Mouse (Mus musculus): ENCODE data around the gene Gm20388. TPM values are rescaled to one million over a fixed set of nuclear protein-coding genes. Genes with fewer than 3 reads are reported as not detected.

Gene Gm20388
- polyA plus RNA-seq, 1 experiment = 49.7 TPM

DNA sequence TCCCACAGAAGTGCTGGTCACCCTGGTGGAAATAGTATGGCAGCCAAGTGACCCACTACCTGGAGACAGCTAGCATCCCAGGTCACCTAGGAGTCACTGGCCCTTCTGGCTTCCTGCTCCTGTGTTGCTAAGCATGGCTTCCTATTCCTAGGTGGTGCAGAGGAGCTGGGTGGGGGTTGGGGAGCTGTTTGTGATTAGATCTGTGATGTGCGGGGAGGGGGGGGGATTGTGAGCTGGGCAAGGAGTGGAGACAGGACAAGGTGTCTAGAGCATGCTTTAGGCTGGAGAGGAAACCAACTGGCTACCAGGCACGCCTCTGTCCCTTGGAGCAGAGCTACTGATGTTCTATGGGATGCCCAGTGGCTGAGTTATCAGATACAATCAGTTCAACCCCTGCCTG is 561.1 kb downstream of the Gm20388 start:
- Histone ChIP-seq H3K4me1 (ENCODE audit: control insufficient read depth, insufficient read depth, low read length) (no peaks in the 10 kb centered on the region), H3K27me3 (replicated peaks; ENCODE audit: control insufficient read depth, insufficient read depth, low read length) (no peaks in the 10 kb centered on the region), H3K27ac (ENCODE audit: insufficient read depth, low read depth, low read length) (no peak overlapping the region), H3K36me3 (ENCODE audit: control insufficient read depth, insufficient read depth, low read length) (no peaks in the 10 kb centered on the region), H3K4me3 (ENCODE audit: insufficient read depth, low read depth, low read length) (no peak overlapping the region)
- TF ChIP-seq POLR2A (IDR thresholded peaks at IDR 0.05; ENCODE audit: low read depth, low read length) (no peak), CTCF (conservative IDR thresholded peaks at IDR 0.05; ENCODE audit: insufficient read depth, insufficient read length, low read depth, low read length) (no peak)
- WGBS = 83% methylated on average over 2 of the region's 2 CpGs
- DNase-seq = no peak

DNA sequence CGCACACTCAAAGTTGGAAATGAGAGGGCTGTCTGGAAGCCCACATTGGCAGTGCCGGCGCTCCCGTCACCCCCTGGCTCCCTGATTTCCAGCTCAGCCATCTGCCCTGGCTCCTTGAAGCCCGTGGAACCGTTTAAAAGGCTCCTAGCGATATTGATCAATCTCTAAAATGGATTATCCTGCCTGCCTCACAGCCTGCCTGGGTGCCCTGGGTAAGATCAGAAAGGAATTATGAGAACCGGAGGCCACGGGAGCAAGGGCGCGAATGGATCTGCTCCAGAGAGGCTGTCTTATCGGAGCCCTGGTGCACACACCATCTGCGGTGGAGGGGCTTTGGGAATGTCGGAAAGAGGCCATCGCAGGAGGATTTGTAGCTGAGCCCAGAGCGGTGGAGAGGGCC is 561.6 kb downstream of the Gm20388 start:
- no peak overlapping the region for H3K4me3 ChIP-seq (ENCODE audit: insufficient read depth, low read depth, low read length)
- H3K27me3 ChIP-seq (replicated peaks; ENCODE audit: control insufficient read depth, insufficient read depth, low read length) = no peaks in the 10 kb centered on the region
- no peak overlapping the region for H3K27ac ChIP-seq (ENCODE audit: insufficient read depth, low read depth, low read length)
- TF ChIP-seq POLR2A (IDR thresholded peaks at IDR 0.05; ENCODE audit: low read depth, low read length) (no peak), CTCF (conservative IDR thresholded peaks at IDR 0.05; ENCODE audit: insufficient read depth, insufficient read length, low read depth, low read length) (no peak)
- 80% methylated on average over 16 of the region's 16 CpGs for WGBS
- H3K4me1 ChIP-seq (ENCODE audit: control insufficient read depth, insufficient read depth, low read length) = no peaks in the 10 kb centered on the region
- DNase-seq = no peak
- no peaks in the 10 kb centered on the region for H3K36me3 ChIP-seq (ENCODE audit: control insufficient read depth, insufficient read depth, low read length)

DNA sequence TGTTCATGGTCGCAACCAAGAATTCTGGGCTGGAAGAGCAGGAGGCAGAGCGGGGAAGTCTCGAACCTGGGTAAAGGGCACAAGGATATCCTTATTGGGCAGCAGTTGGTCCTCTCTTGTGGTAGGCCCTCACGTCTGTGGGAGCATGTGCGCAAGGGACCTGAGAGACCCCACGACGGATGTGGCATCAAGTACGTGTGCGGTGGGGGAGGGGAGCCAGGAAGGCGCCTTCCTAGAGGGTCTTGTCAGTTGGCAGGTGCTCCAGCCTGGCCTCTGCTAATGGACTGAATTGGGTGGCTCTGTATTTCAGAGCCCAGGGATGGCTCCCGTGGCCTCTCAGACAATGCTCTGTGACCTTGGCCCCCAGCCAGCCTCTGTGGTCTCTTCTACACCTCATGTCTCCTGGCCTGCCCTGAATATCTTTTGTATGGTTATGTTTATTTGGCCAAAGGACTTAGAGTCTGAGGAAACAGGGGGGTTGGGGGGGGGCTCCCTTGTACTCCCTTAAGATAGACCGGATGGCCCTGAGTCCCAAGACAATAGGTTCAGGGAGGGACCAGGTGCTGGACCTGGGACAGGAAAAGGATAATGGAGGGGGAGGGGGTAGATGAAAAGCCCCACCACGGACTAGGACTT is 563.2 kb downstream of the Gm20388 start:
- peak; percentile 83 for DNase-seq
- Histone ChIP-seq H3K4me3 (ENCODE audit: insufficient read depth, low read depth, low read length) (no peak overlapping the region), H3K36me3 (ENCODE audit: control insufficient read depth, insufficient read depth, low read length) (no peaks in the 10 kb centered on the region), H3K27ac (ENCODE audit: insufficient read depth, low read depth, low read length) (peak overlapping the region; percentile 45; the same call in 1 of the 2 replicates), H3K4me1 (ENCODE audit: control insufficient read depth, insufficient read depth, low read length) (no peaks in the 10 kb centered on the region), H3K27me3 (replicated peaks; ENCODE audit: control insufficient read depth, insufficient read depth, low read length) (no peaks in the 10 kb centered on the region)
- WGBS = 84% methylated on average over 13 of the region's 13 CpGs
- TF ChIP-seq CTCF (conservative IDR thresholded peaks at IDR 0.05; ENCODE audit: insufficient read depth, insufficient read length, low read depth, low read length) = no peak
- TF ChIP-seq POLR2A (IDR thresholded peaks at IDR 0.05; ENCODE audit: low read depth, low read length) = no peak

DNA sequence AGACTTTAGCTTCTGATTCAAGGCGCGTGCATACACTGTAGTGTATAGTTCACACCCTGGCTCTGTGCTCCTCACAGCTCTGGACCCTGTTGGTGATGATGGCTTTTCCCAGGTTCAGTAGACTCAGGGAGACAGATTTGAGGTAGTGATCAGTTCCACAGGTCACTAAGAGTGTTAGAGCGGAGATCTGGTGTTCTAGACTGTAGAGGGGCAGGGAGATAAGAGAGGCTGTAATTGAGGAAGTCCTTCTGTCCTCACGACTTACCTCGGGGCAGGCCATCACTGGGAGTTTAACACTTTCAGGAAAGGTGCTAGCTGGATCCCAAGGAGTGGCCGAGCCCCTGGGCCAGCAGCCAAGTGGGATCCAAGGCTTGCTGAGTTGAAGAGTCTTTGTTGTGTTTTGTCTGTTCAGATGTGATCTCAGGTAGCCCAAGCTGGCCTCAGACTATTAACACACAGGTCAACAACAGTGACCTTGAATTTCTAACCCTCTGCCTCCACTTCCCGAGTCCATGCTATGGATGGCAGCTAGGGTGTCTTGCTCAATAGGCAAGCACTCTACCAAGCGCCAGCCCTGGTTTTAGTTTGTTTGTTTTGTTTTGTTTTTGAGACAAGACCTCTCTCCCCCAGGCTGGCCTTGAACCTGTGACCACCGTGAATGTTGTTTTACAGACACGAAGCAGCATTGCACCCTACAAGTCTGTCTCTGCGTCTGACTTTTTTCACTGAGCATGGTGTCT is 564.0 kb downstream of the Gm20388 start:
- no peak for TF ChIP-seq POLR2A (IDR thresholded peaks at IDR 0.05; ENCODE audit: low read depth, low read length)
- TF ChIP-seq CTCF (conservative IDR thresholded peaks at IDR 0.05; ENCODE audit: insufficient read depth, insufficient read length, low read depth, low read length) = no peak
- Histone ChIP-seq H3K4me3 (ENCODE audit: insufficient read depth, low read depth, low read length) (no peak overlapping the region), H3K27ac (ENCODE audit: insufficient read depth, low read depth, low read length) (peak overlapping the region; percentile 45; the same call in 1 of the 2 replicates), H3K4me1 (ENCODE audit: control insufficient read depth, insufficient read depth, low read length) (no peaks in the 10 kb centered on the region), H3K36me3 (ENCODE audit: control insufficient read depth, insufficient read depth, low read length) (no peaks in the 10 kb centered on the region), H3K27me3 (replicated peaks; ENCODE audit: control insufficient read depth, insufficient read depth, low read length) (no peaks in the 10 kb centered on the region)
- WGBS = 79% methylated on average over 11 of the region's 11 CpGs
- DNase-seq = no peak

DNA sequence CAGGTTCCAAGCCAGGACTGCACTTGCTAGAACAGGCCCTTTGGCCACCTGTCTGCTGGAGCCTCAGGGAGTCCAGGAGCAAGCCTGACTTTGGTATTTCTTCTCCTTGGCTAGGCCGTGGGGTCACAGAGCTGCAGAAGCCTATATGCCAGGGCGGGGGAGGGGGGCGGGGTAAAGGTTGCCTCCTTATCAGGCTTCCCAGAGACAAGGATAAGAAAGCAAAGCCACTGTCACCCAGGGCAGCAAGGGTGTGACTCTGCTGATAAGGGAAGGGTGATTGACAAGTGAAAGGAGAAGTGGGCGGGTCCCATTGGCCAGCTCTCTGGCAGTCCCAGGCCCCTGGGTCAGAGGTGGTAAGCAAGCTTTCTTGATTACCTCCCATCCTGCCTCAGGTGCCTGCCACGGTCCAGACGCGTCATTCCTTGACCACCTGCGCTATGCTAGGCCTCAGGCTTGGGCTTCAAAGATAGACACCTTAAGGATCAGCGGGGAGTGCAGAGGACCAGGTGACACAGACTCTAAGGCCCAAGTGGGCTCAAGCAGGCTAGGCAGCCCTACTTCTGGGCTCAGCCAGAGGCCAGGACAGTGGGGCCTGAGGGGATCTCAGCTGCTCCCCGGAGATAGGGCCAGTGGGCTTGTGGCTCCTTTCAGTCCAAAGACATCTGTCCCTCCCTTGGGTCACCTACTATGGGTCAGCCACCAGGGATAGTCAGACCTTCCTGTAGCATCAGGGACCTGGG is 565.0 kb downstream of the Gm20388 start:
- H3K36me3 ChIP-seq (ENCODE audit: control insufficient read depth, insufficient read depth, low read length) = no peaks in the 10 kb centered on the region
- 96% methylated on average over 10 of the region's 10 CpGs for WGBS
- DNase-seq = no peak
- TF ChIP-seq POLR2A (IDR thresholded peaks at IDR 0.05; ENCODE audit: low read depth, low read length) (no peak), CTCF (conservative IDR thresholded peaks at IDR 0.05; ENCODE audit: insufficient read depth, insufficient read length, low read depth, low read length) (no peak)
- H3K4me3 ChIP-seq (ENCODE audit: insufficient read depth, low read depth, low read length) = no peak overlapping the region
- H3K4me1 ChIP-seq (ENCODE audit: control insufficient read depth, insufficient read depth, low read length) = no peaks in the 10 kb centered on the region
- no peak overlapping the region for H3K27ac ChIP-seq (ENCODE audit: insufficient read depth, low read depth, low read length)
- H3K27me3 ChIP-seq (replicated peaks; ENCODE audit: control insufficient read depth, insufficient read depth, low read length) = no peaks in the 10 kb centered on the region

DNA sequence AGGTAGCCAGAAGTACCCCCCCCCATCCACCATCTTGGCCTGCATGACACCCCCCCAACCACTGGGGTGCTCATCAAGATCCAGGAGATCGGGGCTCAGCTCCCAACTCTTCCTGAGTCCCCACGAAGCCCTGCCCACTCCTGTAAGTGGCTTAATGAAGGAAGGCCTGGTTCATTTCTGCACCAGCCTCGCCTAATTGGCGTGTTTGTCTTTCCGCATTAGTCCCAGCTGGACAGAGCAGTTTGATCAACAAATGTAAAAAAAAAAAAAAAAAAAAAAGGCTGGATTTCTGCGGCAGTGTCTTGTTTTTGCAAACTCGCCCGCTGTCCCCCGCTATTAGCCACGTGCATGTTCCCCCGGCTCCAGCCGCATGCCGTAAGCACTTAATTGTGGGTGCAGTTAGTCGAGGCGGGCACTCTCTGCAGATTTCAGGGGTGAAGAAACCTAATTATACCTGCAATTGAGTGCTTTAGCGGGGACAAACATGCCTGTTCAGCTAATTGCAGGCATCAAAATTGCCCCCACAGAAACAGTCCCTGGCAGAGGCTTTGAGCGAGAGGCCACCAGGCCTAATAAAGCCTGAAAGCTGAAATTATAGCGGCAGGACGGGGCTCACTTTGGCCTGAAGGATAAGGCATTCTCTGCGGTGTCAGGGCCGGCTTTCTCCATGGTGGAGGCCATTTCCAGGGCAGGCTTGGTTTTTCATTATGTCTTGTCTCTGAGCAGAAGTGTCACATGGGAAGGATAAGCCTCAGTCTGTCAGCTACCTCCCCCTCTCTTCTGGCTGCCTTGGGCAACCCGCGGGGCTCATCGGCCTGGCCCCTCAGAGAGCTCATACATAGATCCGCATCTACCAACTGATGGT is 566.3 kb downstream of the Gm20388 start:
- WGBS = 88% methylated on average over 25 of the region's 25 CpGs
- TF ChIP-seq CTCF (conservative IDR thresholded peaks at IDR 0.05; ENCODE audit: insufficient read depth, insufficient read length, low read depth, low read length) = no peak
- no peak for TF ChIP-seq POLR2A (IDR thresholded peaks at IDR 0.05; ENCODE audit: low read depth, low read length)
- no peak overlapping the region for H3K4me3 ChIP-seq (ENCODE audit: insufficient read depth, low read depth, low read length)
- DNase-seq = no peak
- H3K4me1 ChIP-seq (ENCODE audit: control insufficient read depth, insufficient read depth, low read length) = no peaks in the 10 kb centered on the region
- no peaks in the 10 kb centered on the region for H3K27me3 ChIP-seq (replicated peaks; ENCODE audit: control insufficient read depth, insufficient read depth, low read length)
- H3K27ac ChIP-seq (ENCODE audit: insufficient read depth, low read depth, low read length) = no peak overlapping the region
- H3K36me3 ChIP-seq (ENCODE audit: control insufficient read depth, insufficient read depth, low read length) = no peaks in the 10 kb centered on the region

Data from kidney, adult 2 months (tissue).